Mouse (Mus musculus) spleen, postnatal 10 days (tissue): ENCODE data around the gene Rffl.
A peak's percentile ranks its signal among the peaks of the same experiment; 100 is the strongest.

Experiments
- DNase-seq, 2 experiments: peaks; one replicate each; pipeline ENCODE4 v3.0.0; 2021 to 2022; ENCODE audit warnings: low spot score in 2 of 2

The Rffl gene

GRCm38 (mm10) chr11:82871031-82871446, at the start of gene Rffl:
Gene Rffl (minus strand): TSS chr11:82871210.
- peak; percentile 97 to 99 for DNase-seq

DNA sequence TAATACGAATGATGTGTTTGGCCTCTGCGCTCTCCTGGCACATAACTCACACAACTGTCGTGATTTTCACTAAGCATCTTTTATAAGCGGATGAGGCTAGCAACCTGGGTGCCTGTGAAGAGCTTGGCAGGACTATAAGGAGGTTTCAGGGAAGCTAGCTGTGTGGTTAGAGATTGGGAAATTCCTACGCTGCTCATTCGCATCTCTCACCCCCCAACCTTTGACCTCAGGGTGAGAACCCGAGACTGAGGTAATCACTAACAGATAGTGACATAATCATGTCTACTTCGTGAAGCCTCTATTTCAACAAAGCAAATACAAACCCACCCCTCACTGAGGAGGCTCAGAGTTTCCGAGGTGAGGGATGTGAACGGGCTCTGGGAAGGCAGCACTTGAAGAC, 49.8 kb upstream of the Rffl start:
- DNase-seq = no peak

DNA sequence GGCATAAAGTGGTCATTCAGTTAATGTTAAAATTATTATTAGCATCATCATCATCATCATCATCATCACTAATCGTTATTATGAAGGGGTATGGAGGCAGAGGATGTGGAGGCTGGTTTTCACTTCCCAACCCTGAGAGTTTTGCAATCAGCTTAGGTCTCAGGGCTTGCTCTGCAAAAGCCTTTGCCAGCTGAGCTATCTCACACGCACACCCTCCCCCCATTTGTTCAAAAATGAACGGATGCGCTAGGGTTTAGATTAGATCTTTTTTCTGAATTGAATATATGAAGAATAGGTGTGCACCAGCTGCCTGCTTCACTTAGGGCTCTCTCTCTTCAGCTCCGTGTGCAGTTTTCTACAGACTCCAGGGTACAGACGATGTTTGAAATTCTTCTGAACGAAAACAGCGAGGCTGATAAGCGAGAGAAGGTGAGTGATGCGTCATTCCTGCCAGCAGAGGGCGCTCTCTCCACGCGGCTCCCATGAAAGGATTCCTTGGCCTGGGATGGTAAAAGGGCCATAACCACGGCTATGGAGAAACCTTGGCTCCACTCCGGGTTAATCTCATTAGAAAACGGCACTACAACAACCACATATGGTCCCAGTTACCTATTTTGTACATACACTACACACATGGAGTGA, 43.8 kb upstream of the Rffl start:
- peak; percentile 60 to 80 for DNase-seq

DNA sequence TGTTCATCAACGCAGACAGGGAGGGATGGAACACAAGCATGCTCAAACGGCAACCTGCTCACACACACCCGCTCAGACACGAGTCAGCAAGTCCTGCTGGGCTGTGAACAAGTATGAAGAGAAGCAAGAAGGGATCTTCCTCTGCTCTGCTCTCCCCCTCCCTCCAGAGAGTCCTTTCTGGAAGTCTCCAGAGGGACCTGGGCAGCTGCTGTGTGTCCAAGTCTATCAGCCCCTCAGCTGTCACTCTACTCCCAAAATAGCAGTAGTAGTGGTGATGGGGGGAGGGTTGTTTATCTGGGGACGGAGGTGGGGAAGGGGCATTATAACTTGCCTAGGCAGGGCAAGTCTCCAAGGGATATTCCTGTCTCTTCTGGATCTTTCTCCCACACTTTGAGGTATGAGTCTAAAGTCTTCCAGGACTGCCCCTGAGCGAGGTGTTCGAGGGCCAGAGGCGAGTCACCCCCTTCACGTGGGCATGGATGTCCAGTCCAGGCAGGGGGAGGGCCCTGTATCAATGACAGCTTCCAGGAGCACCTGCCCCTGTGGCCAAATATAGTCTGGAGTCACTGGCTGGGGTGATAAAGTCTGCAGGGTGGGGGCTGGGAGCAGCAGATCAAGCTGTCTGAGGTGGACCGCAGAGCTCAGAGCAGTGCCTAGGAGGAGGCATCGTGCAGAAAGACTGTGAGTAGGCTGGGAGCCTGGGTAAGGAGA, 39.8 kb upstream of the Rffl start:
- DNase-seq = no peak

- no peak for DNase-seq
These were observed 39.2 kb upstream of the Rffl start, which contains the start of gene Unc45b for GRCm38 (mm10) chr11:82910250-82910649. Gene Unc45b (plus strand): TSS chr11:82910550.

DNA sequence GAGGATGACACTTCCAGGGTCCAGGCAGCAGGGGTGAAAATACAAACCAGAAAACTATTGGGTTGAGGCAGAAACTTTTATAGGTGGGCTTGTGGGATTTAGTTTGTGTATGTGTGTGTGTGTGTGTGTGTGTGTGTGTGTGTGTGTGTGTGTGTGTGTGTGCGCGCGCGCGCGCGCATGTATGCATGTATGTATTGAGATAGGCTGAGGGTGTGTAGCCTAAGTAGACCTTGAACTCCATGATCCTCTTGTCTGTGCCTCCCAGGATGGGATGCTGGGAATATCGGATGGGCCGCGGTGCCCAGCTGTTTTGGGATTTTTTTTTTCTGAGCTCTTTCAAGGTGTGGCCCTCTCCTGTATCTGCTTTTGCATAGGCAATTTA, 37.6 kb upstream of the Rffl start:
- DNase-seq = no peak

- DNase-seq = peak; percentile 94 to 96
These were observed 36.9 kb upstream of the Rffl start, which contains the start of gene Nle1 for GRCm38 (mm10) chr11:82907651-82908607. Gene Nle1 (minus strand): TSS chr11:82908411.

DNA sequence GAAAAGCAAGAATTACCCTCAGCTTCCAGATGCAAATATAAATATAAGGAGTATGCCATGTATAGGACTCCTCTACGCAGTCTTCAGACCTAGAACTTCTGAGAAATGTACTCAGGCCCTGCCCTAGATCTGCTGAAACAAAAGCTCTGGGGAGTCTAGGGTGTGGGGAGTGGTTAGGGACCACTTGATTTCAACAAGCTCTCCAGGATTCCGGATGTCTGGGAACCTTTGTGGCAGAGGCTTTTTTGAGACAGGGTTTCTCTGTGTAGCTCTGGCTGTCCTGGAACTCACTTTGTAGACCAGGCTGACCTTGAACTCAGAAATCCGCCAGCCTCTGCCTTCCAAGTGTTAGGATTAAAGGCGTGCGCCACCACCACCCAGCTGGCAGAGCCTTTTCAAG, 34.8 kb upstream of the Rffl start:
- DNase-seq = no peak

GRCm38 (mm10) chr11:82904952-82905351, 33.9 kb upstream of the Rffl start:
- no peak for DNase-seq

- DNase-seq = no peak
These were observed 30.7 kb upstream of the Rffl start for GRCm38 (mm10) chr11:82901606-82902310.

- no peak for DNase-seq
These were observed 28.7 kb upstream of the Rffl start for GRCm38 (mm10) chr11:82899720-82900119.

DNA sequence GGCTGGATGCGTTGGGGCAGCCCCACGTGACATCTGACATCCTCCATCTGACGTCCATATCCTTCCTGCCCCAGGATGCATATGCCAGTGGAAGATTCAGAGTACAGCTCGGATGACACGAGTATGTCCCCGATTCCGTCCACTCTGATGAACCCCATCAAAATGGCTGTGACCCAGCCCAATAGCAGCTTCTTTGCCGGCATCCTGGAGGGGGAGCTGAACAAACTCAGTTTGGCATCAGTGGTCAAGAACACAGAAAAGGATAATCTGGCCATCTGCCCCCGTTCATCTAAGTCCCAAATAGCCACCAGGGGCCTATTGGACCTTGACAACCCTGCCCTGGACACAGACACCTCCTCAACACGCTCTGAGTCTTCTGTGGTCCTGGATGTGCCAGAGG, 26.5 kb upstream of the Rffl start:
- DNase-seq = no peak

DNA sequence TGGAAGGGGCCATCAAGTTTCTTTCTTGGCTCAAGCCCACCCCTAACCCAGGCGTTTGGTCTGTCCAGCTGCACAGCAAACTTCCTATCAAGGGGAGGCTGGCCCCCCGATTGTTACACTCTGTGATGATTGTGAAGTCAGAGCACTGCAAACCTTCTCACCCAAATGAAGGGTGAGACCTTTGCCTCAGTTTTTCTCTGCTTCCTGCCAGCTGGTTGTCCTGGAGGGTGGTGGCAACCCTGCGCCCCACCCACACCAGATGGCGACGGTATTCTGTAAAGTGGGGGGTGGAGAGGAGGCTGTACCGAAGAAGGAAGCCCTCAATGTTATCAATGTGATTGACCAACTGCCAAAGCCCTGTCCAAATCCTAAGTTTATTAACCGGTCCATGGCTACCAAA, 20.9 kb upstream of the Rffl start, which contains the start of gene Fndc8:
TSS of gene Fndc8 (plus strand) at position 189 of the 400 bp plus-strand sequence.
- DNase-seq = no peak

DNA sequence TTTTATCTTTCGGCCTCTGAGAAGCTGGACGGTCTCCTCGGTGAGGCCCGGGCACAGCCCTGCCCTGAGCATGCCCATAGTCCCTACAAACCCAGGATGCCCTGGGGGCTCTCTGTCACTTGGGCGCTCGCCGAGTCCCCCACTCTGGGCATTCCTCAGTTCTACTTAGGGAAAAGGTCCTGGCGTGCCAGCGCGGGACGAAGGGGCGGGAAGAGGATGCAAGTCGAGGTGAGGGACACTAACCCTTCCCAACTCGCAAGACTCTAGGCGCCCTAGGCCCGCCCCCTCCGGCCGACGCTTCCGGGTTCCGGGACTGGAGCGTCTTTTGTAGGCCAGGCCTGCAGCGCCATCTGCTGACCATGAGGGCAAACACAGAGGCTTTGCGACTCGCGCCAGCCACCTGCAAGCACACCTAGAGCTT, 19.3 kb upstream of the Rffl start, which contains the start of gene Rad51d:
TSS of gene Rad51d (minus strand) at position 273 of the 421 bp plus-strand sequence.
- DNase-seq = peak; percentile 94 to 96

DNA sequence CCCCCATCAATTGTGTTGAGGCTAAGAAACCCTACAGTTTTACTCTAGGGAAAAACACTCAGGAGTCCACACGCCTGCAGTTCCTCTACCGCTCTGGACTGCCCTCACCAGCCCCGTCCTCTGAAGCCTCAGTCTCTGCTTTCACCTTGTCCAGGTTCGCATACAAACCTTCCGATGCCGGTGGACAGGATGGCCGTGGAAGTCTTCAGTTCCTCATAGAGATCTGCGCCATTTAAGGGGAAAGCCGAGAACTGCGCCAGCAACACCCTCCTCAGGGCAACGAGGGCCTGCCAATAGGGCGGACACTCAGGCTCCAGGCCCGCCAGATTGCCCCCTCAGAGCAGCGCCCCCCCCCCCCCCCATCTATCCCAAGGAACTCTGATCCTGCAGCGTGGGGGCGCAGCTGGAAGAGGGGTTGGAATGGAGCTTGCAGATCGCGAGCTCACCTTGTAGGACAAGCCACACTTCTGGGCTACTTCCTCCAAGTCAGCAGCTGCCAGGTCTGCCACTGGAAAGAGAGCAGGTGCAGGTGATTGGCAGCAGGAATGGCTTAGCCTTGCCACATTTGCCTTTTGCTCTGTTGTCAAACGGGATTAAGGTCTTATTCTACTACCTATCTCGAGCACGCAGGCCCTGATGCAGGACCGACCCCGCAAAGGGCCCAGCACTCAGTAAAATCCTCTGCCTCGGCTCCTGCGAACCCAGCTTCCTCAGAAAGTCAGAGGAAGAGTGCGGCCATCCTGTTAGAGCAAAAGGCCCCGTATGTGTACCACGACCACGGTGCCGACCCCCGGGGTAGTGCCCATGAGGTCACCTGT, 18.7 kb upstream of the Rffl start:
- DNase-seq = peak; percentile 32 to 43

GRCm38 (mm10) chr11:82888491-82888946, 17.5 kb upstream of the Rffl start:
- DNase-seq = no peak

DNA sequence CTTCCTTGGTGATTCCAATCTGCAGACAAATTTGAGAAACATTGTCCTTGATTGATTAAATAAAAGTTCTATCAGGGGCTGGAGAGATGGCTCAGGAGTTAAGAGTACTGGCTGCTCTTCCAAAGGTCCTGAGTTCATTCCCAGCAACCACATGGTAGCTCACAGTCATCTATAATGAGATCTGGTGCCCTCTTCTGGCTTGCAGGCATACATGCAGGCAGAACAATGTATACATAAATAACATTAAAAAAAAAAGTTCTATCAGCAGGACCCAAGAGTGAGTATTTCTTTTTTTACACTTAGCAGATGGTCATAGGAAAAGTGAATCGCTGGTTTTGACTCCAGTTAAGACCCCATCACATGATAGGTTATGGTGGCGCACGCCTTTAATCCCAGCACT, 15.5 kb upstream of the Rffl start:
- DNase-seq = no peak

DNA sequence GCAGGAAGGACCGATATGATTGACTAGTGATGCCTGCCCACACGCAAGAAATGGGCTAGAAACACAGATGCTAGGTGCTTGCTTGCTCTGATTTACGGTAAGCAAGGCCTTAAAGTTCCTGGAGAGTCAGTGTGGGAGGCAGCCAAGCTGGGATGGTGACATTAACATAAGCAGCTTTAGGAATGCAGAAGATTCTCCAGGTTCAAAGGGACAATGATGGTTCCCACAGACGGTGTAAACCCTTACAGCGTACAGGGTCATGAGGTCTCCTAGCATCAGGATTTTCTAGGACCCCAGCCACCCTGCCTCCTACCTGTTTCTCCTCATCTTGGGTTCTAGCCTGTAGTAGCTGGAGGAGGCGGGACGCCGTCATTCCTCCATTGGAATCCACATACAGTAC, 12.2 kb upstream of the Rffl start:
- DNase-seq = no peak

DNA sequence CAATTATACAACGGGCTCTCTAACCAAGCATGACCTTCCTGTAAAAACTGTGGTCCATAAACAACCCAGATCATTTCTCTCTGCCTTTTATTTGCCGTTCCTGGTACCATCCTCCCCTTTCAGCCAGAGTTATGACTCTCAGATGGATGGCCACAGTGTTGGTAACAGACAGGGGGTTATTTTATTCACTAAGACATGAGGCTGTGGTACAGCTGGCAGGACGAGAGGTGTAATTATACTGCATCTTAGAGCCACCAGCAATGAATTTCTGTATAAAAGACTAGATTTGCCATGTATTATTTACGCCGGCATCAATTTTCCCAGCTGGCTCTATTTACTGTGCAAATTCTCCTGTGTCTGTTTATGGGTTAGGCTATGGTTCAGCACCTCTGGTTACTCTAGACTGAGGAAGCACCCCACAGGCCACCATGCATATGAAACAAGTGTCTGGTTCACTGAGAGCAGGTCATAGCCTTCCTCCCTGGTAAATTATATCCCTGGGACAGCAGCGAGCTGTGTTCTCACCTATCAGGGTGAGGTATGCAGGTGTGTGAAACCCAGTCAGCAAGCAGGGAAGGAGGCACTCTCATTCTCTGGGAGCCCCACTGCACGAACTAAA, 6.8 kb upstream of the Rffl start:
- no peak for DNase-seq

GRCm38 (mm10) chr11:82875631-82876030, 4.6 kb upstream of the Rffl start:
- no peak for DNase-seq
